19 mouse cellular contexts compared by ENCODE assay signal in genomic region chr13:91474027-91474426, GRCm38 (mm10). TPM values are rescaled to one million over a fixed set of nuclear protein-coding genes. Genes with fewer than 3 reads are reported as not detected.
A peak's percentile ranks its signal among the peaks of the same experiment; 100 is the strongest.
DNase-seq lines count a peak whose midpoint lies in the region; ATAC-seq and TF ChIP-seq lines count a peak whose summit lies in the region.
"Had no signal": no experiment of that assay in that cellular context is flagged by ENCODE, and none has a peak within 500 bp of the region (broad histone marks: within the 10 kb centered on the region; RNA-seq: fewer than 3 reads in every experiment).

No protein-coding gene starts in this region.

- H3K9ac ChIP-seq in heart, embryonic 15.5 days, result no peak overlapping the region
- H3K9ac ChIP-seq in liver, embryonic 15.5 days, result no peak overlapping the region
- H3K9ac ChIP-seq: forebrain, postnatal 0 days; hindbrain, embryonic 15.5 days; limb, embryonic 13.5 days; neural tube, embryonic 13.5 days had no signal

- H3K36me3 ChIP-seq in heart, embryonic 15.5 days, result no peaks in the 10 kb centered on the region
- peaks cover 12% of the 10 kb centered on the region for H3K36me3 ChIP-seq in G1E (replicated peaks)
- no peaks in the 10 kb centered on the region for H3K36me3 ChIP-seq in liver, embryonic 15.5 days (replicated peaks)
- H3K36me3 ChIP-seq: hindbrain, embryonic 15.5 days; limb, embryonic 13.5 days; midbrain, embryonic 10.5 days; neural tube, embryonic 13.5 days had no signal

- intact Hi-C loops in heart, postnatal 36 days (cut with DNase I), result no loop called here

- no peak for TF ChIP-seq CTCF in G1E (IDR thresholded peaks at IDR 0.05; ENCODE audit: low read depth, low read length)

- H3K27me3 ChIP-seq in heart, embryonic 15.5 days, result no peaks in the 10 kb centered on the region
- H3K27me3 ChIP-seq in G1E (ENCODE audit: insufficient read depth, low read length), result no peaks in the 10 kb centered on the region
- H3K27me3 ChIP-seq in liver, embryonic 15.5 days, result no peaks in the 10 kb centered on the region
- H3K27me3 ChIP-seq: hindbrain, embryonic 15.5 days; limb, embryonic 13.5 days; neural tube, embryonic 13.5 days had no signal

- no peak overlapping the region for H3K4me3 ChIP-seq in heart, embryonic 15.5 days
- H3K4me3 ChIP-seq in G1E (ENCODE audit: low read depth, low read length), result no peak overlapping the region
- H3K4me3 ChIP-seq in liver, embryonic 15.5 days (replicated peaks), result no peak overlapping the region
- H3K4me3 ChIP-seq: hindbrain, embryonic 15.5 days; limb, embryonic 13.5 days; midbrain, embryonic 10.5 days; neural tube, embryonic 13.5 days had no signal

- WGBS in heart, embryonic 15.5 days, result 14% methylated on average over 1 of the region's 1 CpGs
- 19% methylated on average over 1 of the region's 1 CpGs for WGBS in liver, embryonic 15.5 days (ENCODE audit: insufficient replicate concordance)

- H3K4me2 ChIP-seq in heart, embryonic 15.5 days, result no peak overlapping the region
- peak overlapping the region; percentile 41 for H3K4me2 ChIP-seq in liver, embryonic 15.5 days
- H3K4me2 ChIP-seq: hindbrain, embryonic 15.5 days; limb, embryonic 13.5 days; neural tube, embryonic 13.5 days had no signal

- H3K9me3 ChIP-seq in heart, embryonic 15.5 days (replicated peaks), result no peaks in the 10 kb centered on the region
- H3K9me3 ChIP-seq in G1E (replicated peaks), result 0 out of 2 replicates have a peak, but pooled peaks cover 2% of the 10 kb centered on the region
- H3K9me3 ChIP-seq in liver, embryonic 15.5 days (replicated peaks), result no peaks in the 10 kb centered on the region
- H3K9me3 ChIP-seq: hindbrain, embryonic 15.5 days; limb, embryonic 13.5 days; midbrain, embryonic 10.5 days; neural tube, embryonic 13.5 days had no signal

- H3K27ac ChIP-seq in heart, embryonic 15.5 days, result peak overlapping the region; percentile 64
- H3K27ac ChIP-seq in liver, embryonic 15.5 days (replicated peaks), result peak overlapping the region; percentile 48; the same call in 1 of the 2 replicates
- H3K27ac ChIP-seq: limb, embryonic 13.5 days; midbrain, embryonic 10.5 days; neural tube, embryonic 13.5 days had no signal

- peaks cover 46% of the 10 kb centered on the region for H3K4me1 ChIP-seq in heart, embryonic 15.5 days (replicated peaks)
- peaks cover 53% of the 10 kb centered on the region for H3K4me1 ChIP-seq in G1E (ENCODE audit: insufficient read depth, low read depth, low read length)
- peaks cover 45% of the 10 kb centered on the region for H3K4me1 ChIP-seq in liver, embryonic 15.5 days (replicated peaks)

- no peak for ATAC-seq in heart, embryonic 15.5 days (replicated peaks; ENCODE audit: insufficient number of reproducible peaks, insufficient read depth, low FRiP score, low read depth)
- peak; percentile 68 for ATAC-seq in G1E (ENCODE audit: extremely low read depth, insufficient number of reproducible peaks, low FRiP score, poor library complexity, severe bottlenecking)
- peak; percentile 94 for ATAC-seq in erythroblast, adult 5-6 weeks (replicated peaks; ENCODE audit: low FRiP score, poor library complexity, severe bottlenecking)
- ATAC-seq in liver, embryonic 15.5 days (ENCODE audit: insufficient read depth), result peak; percentile 95
- ATAC-seq: forebrain, postnatal 0 days had no signal

- no peak for DNase-seq in heart, postnatal 36 days
- DNase-seq in G1E (ENCODE audit: low spot score), result peak; percentile 36
- no peak for DNase-seq in cerebellum, postnatal 36 days
- DNase-seq in adrenal gland, postnatal 36 days, result no peak
- DNase-seq in right cerebral cortex, adult 18-20 months, result no peak
- DNase-seq: forebrain, postnatal 0 days; gastrocnemius, postnatal 10 days; kidney, adult 11 months; kidney, postnatal 25 days; layer of hippocampus, adult 9-11 months; right cerebral cortex, postnatal 14 days; thymus, postnatal 25 days had no signal

RNA-seq across cellular contexts. Expression of gene Ssbp2, which starts 13.9 kb away (rescaled TPM):
- polyA plus RNA-seq in heart, embryonic 15.5 days (2015; fragmentation: Nextera tagmentation; extraction: Ambion mirVana), result 96.8 and 100 TPM in 2 replicates
- 10 to 100 TPM; 43.7 TPM for total RNA-seq in heart, postnatal 36 days (2021)
- total RNA-seq in G1E (2014; fragmentation: Nextera tagmentation) (79.9 and 98.3 TPM in 2 replicates), G1E (2017) (40.4 and 40.8 TPM in 2 replicates)
- 13.4 and 24.7 TPM in 2 replicates for polyA plus RNA-seq in G1E (2012)
- total RNA-seq in erythroblast, adult 5-6 weeks (2015; ENCODE audit: low replicate concordance), result 13.8 and 16.1 TPM in 2 replicates
- total RNA-seq in erythroblast, adult 5-6 weeks (2017; ENCODE audit: low replicate concordance), result 21.4 and 34.3 TPM in 2 replicates
- polyA plus RNA-seq in liver, embryonic 15.5 days (2015; fragmentation: Nextera tagmentation; extraction: Ambion mirVana), result 44.2 and 45.8 TPM in 2 replicates
- 10 to 100 TPM; 26.4 to 30.4 TPM for total RNA-seq in adrenal gland, postnatal 36 days (2021)
